ENCODE assay signal across 8 mouse cellular contexts in genomic region chr1:38628901-38629585, GRCm38 (mm10). TPM values are rescaled to one million over a fixed set of nuclear protein-coding genes. Genes with fewer than 3 reads are reported as not detected.
A peak's percentile ranks its signal among the peaks of the same experiment; 100 is the strongest.
DNase-seq lines count a peak whose midpoint lies in the region; ATAC-seq lines count a peak whose summit lies in the region.

No protein-coding gene starts in this region.

- H3K4me2 ChIP-seq in heart, embryonic 11.5 days: no peak overlapping the region
- H3K4me2 ChIP-seq in embryonic facial prominence, embryonic 11.5 days (ENCODE audit: low read depth, low read length): no peak overlapping the region
- no peak overlapping the region for H3K4me2 ChIP-seq in hindbrain, embryonic 16.5 days (ENCODE audit: low read length)

- DNase-seq in heart, adult 11 months: peak; percentile 92
- peak; percentile 10 for DNase-seq in embryonic facial prominence, embryonic 11.5 days (ENCODE audit: low spot score)
- DNase-seq in lung, postnatal 4 days: peak; percentile 63 to 81
- DNase-seq in spleen, postnatal 36 days (ENCODE audit: low spot score in 2 of 2): no peak
- no peak for DNase-seq in ovary, postnatal 36 days (ENCODE audit: low spot score)
- DNase-seq in natural killer cell, adult 2 months (ENCODE audit: low spot score in 2 of 2): no peak

- 32% methylated on average over 11 of the region's 11 CpGs for WGBS in heart, embryonic 11.5 days (ENCODE audit: insufficient replicate concordance)
- 21% methylated on average over 11 of the region's 11 CpGs for WGBS in embryonic facial prominence, embryonic 11.5 days
- WGBS in hindbrain, embryonic 16.5 days: 23% methylated on average over 11 of the region's 11 CpGs

- no peak overlapping the region for H3K4me3 ChIP-seq in heart, embryonic 11.5 days (ENCODE audit: low read depth, low read length)
- H3K4me3 ChIP-seq in embryonic facial prominence, embryonic 11.5 days (ENCODE audit: low read depth, low read length): no peak overlapping the region
- H3K4me3 ChIP-seq in hindbrain, embryonic 16.5 days (ENCODE audit: low read length): no peak overlapping the region

- no peak overlapping the region for H3K27ac ChIP-seq in heart, embryonic 11.5 days (ENCODE audit: low read depth, low read length)
- peak overlapping the region; percentile 53 for H3K27ac ChIP-seq in embryonic facial prominence, embryonic 11.5 days (replicated peaks; ENCODE audit: low read depth, low read length)
- H3K27ac ChIP-seq in hindbrain, embryonic 16.5 days (ENCODE audit: low read depth, low read length): peak overlapping the region; percentile 96

- H3K27me3 ChIP-seq in heart, embryonic 11.5 days (ENCODE audit: control insufficient read depth, insufficient read depth, low read length): peaks cover 21% of the 10 kb centered on the region
- H3K27me3 ChIP-seq in embryonic facial prominence, embryonic 11.5 days (ENCODE audit: control insufficient read depth, insufficient read depth, low read length): no peaks in the 10 kb centered on the region; the same call in 1 of the 2 replicates
- no peaks in the 10 kb centered on the region for H3K27me3 ChIP-seq in hindbrain, embryonic 16.5 days (replicated peaks; ENCODE audit: control insufficient read depth, insufficient read depth, low read length)

- H3K9ac ChIP-seq in heart, embryonic 11.5 days (ENCODE audit: low read depth, low read length): no peak overlapping the region
- peak overlapping the region; percentile 94 for H3K9ac ChIP-seq in embryonic facial prominence, embryonic 11.5 days (replicated peaks; ENCODE audit: low read length)
- no peak overlapping the region for H3K9ac ChIP-seq in hindbrain, embryonic 16.5 days (ENCODE audit: low read depth, low read length)

- no peaks in the 10 kb centered on the region for H3K36me3 ChIP-seq in heart, embryonic 11.5 days (ENCODE audit: control insufficient read depth, insufficient read depth, low read length)
- no peaks in the 10 kb centered on the region for H3K36me3 ChIP-seq in embryonic facial prominence, embryonic 11.5 days (replicated peaks; ENCODE audit: control insufficient read depth, insufficient read depth, low read depth, low read length)
- no peaks in the 10 kb centered on the region for H3K36me3 ChIP-seq in hindbrain, embryonic 16.5 days (ENCODE audit: control insufficient read depth, insufficient read depth, low read length)

- no peak for ATAC-seq in heart, embryonic 11.5 days (replicated peaks; ENCODE audit: insufficient number of reproducible peaks, low FRiP score, low TSS enrichment)
- ATAC-seq in embryonic facial prominence, embryonic 11.5 days (replicated peaks; ENCODE audit: insufficient number of reproducible peaks, low FRiP score, low TSS enrichment, low read depth): no peak
- ATAC-seq in hindbrain, embryonic 16.5 days: no peak

- H3K9me3 ChIP-seq in heart, embryonic 11.5 days (replicated peaks; ENCODE audit: control insufficient read depth, low read length): no peaks in the 10 kb centered on the region
- H3K9me3 ChIP-seq in embryonic facial prominence, embryonic 11.5 days (replicated peaks; ENCODE audit: control insufficient read depth, low read length): no peaks in the 10 kb centered on the region
- no peaks in the 10 kb centered on the region for H3K9me3 ChIP-seq in hindbrain, embryonic 16.5 days (ENCODE audit: control insufficient read depth, low read length)

- H3K4me1 ChIP-seq in heart, embryonic 11.5 days (ENCODE audit: control insufficient read depth, insufficient read depth, low read length): 0 out of 2 replicates have a peak, but pooled peaks cover 2% of the 10 kb centered on the region
- peaks cover 10% of the 10 kb centered on the region; the same call in 1 of the 2 replicates for H3K4me1 ChIP-seq in embryonic facial prominence, embryonic 11.5 days (ENCODE audit: control insufficient read depth, insufficient read depth, low read length)
- H3K4me1 ChIP-seq in hindbrain, embryonic 16.5 days (ENCODE audit: control insufficient read depth, insufficient read depth, low read depth, low read length): peaks cover 27% of the 10 kb centered on the region

RNA-seq across cellular contexts. Expression of gene Aff3, which starts 35.7 kb away (rescaled TPM):
- 6.6 and 6.7 TPM in 2 replicates for polyA plus RNA-seq in heart, embryonic 11.5 days (2014; fragmentation: Nextera tagmentation; extraction: Ambion mirVana)
- 17.1 and 17.5 TPM in 2 replicates for polyA plus RNA-seq in embryonic facial prominence, embryonic 11.5 days (2014; fragmentation: Nextera tagmentation; extraction: Ambion mirVana)
- polyA plus RNA-seq in hindbrain, embryonic 16.5 days (2015; fragmentation: Nextera tagmentation; extraction: Ambion mirVana): 8.4 TPM in 2 replicates

Comparison
In these comparisons a context has a peak if more than half of its experiments do, and no peak if none do; other contexts are left out.
1. DNase-seq: peak in heart, adult 11 months (single experiment), embryonic facial prominence, embryonic 11.5 days (single experiment) and lung, postnatal 4 days (2 of 2); none in spleen, postnatal 36 days (0 of 2), ovary, postnatal 36 days (single experiment) and natural killer cell, adult 2 months (0 of 2).